Mouse (Mus musculus) urinary bladder, postnatal 4 days (tissue): ENCODE measurements at regions not wholly inside any gene's neighbourhood (a gene's known extent, or its start where the extent isn't known, plus 50 kb on each side); places are given as distances from the start of the nearest gene placed in this dataset.
"Not testable (repeated sequence)": the region's sequence is repeated elsewhere in the genome, so short reads cannot be mapped to it uniquely, and the experiment has no call there.

Experiments
- DNase-seq, 2 experiments: peaks; one replicate each; pipeline ENCODE4 v3.0.0; 2021 to 2022; ENCODE audit warnings: low spot score in 2 of 2

DNA sequence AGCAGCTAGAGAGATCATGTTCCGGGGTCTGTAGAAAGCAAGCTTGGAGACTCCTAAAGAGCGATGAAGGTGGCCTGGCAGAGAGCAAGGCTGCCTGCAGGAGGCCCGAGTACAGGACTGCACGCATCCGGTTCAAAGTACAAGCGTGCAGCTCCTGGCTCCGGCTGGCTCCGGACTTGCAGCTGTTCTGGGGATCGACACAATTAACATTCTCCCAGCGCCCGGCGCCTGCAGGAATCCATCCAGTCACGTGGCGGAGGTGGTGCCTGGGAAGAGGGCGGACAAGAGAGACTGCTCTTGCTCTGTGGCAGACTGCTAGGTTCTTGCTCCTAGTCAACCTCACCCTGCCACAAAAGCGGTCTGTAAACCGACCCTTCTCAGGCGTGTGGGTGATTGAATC lies 86.9 kb downstream of the Bdh1 start:
- peak; percentile 80 to 83 for DNase-seq

DNA sequence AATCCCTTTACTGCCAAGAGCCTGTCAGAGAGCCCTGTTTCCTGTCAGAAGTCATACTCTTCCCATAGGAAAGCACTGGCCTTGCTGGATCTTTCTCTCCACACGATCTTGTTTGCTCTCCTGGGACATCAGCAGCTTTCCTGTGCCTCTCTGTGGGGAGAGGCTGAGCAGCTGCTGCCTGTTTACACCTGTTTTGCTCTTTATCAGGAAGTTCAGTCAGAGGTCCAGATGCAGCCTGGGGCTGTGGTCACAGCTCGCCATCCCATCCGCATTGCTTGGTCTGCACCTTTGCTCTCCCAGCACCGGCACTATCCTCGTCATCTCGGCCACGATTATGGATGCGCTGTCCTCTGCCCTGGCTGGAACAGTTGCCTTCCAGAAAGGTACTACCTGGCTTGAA lies 88.0 kb downstream of the Bdh1 start:
- no peak for DNase-seq

DNA sequence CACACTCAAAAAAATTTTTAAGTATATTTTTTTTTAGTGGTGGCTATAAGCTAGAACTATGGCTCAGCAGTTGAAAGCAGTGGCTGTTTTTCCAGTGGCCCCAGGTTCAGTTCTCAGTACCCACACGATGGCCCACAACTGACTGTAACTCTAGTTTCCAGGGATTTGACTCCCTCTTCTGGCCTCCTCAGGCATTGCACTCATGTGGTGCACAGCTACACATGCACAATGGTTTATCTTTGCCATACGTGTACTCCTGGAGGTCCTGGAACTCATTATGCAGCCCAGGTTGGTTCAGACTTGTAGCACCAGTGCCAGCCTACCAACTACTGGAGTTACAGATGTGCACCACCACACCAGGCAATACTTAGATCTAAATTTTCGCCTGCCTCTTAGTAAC lies 96.7 kb downstream of the Bdh1 start:
- DNase-seq: no peak

DNA sequence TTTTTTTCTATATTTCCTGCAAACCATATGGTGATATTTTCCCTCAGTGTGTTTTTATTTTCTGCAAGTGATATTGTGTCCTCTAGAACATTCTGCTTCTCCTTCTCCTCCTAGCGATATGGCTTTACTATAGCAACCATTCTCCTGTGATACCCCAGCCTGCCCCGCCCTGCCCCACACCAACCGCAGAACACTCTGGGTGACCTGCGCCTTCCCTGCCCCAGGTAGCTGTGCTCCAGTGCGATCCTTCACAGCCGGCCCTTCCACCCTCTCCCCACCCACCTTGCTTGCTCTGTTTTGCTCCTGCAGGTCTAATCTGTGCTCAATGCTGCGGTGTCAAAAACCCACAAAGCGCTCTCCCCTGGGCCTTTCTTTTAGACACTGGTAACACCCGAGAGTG lies 98.0 kb downstream of the Bdh1 start:
- DNase-seq: no peak

DNA sequence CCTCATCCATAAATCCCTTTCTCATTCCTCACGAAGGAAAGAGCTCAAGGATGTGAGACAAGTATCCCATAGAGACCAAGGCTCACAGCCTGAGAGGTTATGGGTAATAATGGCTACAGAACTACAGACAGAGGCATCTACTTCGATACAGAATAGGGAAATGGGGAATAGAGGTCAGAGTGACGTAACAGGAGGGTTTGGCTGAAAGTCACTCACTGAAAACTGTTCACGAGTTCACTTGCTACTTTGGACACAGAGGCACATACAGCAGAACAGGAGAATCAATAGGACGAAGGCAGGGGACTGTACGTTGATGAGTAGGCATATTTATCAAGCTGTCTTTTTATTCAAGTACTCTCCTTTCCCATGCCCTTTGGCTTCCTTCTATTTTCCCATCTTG lies 99.7 kb downstream of the Bdh1 start:
- no peak for DNase-seq

DNA sequence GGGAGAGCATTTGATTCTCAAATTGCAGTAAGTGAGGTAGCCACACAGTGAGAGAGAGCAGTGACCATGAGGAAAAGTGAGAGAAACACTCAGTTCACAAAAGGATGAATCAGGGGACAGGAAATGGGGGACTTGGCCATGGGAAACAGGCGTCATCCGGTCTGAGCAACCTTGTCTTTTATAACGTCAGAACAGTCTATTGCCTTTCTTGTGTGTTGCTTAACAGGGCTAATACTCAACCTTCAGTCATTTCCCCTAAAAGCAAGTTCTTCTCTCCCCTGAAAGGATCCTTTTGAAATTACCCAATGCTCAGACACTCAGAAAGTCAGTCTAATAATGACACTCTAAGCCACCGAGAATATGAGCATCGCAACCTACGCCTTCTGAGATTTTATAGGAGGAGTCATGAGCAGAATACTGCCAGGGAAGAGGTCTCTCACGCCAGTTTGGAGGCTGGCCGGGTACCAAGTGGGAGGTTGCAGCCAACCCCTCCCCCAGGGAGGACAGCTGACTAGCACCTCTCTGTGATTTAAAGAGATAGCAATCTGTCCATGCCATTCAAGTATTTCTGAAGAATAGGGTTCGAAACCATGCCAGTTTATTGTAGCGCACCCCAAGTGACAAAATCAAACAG lies 104.7 kb downstream of the Bdh1 start:
- DNase-seq: peak in 1 of 2 experiments; percentile 70

DNA sequence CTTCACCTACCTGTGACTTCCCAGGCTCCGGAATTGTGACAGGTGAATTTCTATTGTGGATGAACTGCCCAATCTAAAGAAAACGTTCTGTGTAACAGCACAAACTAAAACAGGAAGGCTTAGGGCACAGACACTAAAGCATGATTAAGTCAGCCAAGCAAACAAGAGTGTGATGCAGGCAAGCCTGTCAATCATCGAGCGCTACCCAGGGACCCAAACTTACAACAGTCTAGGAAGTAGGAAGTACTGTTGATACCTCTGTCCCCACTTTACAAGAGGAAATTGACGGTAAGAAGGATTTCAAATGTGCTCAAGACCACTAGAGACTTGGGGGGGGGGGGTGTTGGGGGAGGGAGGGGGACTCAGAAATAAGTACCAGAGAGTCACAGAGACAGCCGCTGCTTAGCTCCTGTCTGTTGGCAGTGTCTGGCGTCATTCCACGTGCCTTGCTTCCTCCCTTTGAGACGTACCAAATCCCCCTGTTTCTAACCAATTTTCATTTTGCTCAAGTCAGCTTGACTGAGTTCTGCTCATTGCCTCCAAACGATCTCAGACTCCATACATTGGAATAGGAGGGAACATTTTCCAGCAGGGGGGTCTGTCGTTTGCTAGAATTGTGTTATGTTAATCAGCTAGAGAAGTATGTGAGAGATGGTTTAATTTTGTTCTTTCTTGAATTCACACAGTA lies 106.7 kb downstream of the Bdh1 start:
- DNase-seq: no peak

- DNase-seq: no peak
These were observed 107.3 kb downstream of the Bdh1 start for GRCm38 (mm10) chr16:31529284-31529958.

DNA sequence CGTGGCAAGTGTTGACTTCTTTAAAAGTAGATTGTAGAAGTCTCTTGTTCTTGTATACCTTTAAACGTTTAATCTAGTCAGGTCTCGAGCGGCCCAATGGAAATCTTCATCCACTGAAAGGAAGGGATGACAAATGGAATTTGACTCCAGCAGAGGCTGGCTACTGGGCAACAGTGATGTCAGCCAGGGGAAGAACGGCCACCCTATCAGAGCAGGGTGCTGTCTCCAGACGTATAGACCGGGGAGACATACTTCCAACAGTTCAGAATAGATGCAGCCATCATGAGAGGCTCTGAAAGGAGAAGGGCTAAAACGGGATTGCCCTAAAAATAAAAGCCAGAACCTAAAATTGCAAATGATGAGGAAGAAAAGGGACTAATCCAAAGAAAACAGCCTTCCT lies 108.0 kb downstream of the Bdh1 start:
- no peak for DNase-seq

- DNase-seq: no peak
These were observed 111.2 kb downstream of the Bdh1 start for GRCm38 (mm10) chr16:31533196-31533777.

DNA sequence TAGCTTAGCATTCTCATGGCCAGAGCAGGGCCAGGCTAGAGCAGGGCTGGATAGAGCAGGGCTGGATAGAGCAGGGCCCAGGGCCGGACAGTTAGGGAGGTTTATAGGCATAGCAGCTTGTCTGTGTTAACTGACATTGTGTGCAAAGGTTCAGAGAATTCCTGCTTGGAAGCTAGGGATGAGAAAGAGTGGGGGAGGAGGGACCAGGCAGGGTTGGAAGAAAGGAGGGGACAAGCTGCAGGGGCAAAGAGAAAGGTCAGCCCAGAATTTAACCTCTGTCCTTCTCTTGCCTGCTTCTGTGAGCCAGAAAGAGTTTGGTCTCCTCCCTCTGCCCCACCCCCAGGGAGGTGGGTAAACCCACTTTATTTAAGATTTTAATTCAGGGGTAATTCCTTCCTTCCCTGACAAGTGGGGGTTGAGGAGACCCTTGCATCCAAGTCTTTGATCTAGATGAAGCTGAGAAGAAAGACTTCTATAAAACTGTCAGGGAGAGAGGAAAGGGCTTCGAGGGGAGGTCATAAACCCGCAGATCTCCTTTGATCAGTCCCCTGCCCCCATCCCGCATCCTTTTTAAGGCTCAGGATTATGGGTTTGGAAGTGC lies 112.9 kb downstream of the Bdh1 start:
- DNase-seq: no peak

DNA sequence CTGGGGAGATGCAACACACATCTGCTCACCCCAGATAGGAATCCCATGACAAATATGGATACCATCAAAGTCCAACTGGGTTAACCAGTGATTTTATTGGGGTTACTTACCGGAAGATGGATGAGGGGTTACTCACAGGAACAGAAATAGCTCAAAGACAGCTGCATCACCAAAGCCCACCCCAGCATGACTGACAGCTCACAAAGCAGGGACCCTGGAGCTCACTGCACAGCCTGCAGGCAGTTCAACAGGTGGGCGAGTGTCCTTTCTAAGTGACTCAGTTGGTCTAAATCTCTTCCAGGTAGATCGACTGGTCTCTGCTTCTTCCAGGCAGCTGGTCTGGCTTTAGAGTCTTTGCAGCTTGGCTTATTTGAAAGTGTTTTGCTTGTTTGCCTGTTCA lies 114.2 kb downstream of the Bdh1 start:
- no peak for DNase-seq

DNA sequence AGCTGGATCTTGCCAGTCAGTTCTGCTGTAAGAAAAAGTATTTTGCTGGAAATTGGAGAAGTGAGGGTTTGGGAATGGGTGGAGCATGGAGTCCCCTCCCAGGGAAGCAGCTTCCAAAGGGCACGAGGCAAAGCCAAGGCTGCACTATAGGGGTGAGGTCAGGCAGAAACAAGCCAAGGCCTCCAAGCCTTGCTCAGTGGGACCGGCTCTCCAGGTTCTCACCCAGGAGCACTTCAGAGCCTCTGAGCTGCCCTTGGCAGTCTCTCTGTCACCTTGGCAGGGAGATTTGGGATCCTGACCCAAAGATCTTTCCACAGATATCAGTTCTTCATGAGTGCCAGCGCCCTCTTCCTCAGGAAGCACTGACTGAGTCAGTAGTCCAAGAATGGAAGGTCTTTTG lies 116.5 kb downstream of the Bdh1 start:
- DNase-seq: no peak

DNA sequence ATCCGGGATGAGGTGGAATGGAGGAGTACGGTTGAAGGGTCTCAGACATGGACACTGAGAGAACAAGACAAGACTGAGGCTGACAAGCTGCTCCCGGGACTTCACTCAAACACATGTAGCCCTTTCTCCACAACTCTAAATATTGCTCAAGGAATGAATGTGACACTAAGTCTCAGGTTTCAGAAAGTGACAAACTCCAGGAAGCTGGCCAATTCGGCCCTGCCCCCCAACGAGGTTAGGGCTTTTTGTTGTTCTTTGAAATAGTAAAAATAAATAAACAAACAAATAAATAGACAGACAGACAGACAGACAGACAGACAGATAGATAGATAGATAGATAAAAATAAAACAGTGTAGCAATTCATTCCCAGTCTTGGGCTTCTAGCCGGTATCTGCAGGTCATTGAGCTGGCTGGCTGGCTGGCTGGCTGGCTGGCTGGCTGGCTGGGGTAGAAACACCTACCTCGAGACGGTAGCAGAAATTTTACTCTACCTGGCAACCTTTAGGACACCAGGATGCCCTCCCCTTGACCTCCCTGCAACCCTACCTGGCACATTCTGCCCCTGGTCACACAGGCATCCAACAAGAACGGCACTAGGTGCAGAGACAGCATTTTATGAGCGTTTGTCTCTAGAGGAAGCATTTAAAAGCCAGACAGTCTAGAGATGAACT lies 119.6 kb upstream of the Dlg1 start:
- no peak for DNase-seq

DNA sequence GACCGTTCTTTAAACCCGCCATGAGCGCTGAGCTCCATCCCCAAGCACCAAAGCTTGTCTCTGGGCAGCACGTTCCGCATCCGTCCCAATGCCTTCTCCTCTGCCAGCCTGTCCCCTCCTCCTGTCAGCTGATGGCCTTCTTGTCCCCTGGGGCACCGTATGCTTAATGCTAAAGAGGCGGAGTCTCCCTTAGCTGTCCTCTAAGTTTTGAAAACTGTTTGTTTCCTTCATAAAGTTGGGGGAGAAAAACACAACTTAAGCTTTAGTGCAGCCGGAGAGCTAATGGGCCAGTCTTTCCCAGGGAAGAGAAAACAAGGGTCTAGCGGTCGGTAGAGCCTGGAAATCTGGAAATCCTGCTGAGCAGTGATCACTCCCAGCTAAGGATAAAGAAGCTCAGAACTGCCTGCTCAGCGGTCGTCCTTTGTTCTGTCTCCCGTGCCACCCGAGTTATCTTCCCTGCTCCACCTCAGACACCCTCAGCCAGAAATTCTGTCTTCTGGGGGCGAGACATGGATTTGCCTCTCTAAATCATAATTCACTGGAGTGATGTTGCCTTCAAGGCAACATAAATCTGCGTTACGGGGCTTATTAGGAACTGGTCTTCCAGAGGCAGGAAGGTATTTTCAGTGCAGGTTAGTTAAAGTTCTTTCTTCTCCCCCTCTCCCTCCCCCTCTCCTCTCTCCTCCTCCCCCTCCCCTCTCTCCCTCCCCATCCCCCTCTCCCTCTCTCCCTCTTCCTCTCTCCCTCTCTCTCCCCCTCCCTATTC lies 117.0 kb upstream of the Dlg1 start:
- DNase-seq: no peak

- DNase-seq: no peak
These were observed 116.4 kb upstream of the Dlg1 start for GRCm38 (mm10) chr16:31546828-31547224.

DNA sequence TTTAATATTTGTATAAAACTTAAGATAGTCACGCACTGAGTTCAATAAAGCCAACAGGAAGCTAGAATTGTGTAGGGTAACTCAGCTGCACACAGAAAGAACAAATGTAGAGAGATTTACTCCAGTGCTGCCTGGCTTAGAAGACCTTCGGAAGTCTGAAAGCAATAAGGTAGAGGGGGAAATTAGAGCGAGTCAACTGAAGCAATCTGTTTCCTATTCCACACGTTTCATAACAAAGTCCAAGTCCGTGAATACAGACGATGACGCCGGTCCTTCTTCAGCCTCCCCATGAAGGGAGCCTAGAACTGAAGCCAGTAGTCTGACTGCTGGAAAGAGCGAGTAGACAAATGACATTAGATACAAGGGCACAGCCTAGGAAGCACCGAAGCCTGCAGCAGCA lies 115.9 kb upstream of the Dlg1 start:
- DNase-seq: no peak

DNA sequence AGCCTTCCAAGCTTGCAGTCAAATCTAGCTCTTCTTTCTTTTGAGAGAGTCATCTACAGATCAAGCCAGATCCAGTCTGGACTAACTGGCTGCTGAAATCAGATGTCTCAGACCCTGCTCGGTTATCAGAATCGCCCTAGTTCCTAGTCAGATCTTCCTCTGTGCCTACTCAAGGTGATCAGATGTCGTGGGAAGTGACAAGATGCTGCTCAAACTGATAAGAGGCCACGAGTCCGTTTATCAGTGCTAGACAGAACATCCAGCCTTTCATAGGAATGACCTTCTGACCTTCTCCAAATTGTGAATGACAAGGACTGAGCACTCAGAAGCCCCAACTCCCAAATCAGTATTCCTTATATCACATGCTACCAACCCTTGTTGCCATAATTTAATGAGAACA lies 113.3 kb upstream of the Dlg1 start:
- no peak for DNase-seq

DNA sequence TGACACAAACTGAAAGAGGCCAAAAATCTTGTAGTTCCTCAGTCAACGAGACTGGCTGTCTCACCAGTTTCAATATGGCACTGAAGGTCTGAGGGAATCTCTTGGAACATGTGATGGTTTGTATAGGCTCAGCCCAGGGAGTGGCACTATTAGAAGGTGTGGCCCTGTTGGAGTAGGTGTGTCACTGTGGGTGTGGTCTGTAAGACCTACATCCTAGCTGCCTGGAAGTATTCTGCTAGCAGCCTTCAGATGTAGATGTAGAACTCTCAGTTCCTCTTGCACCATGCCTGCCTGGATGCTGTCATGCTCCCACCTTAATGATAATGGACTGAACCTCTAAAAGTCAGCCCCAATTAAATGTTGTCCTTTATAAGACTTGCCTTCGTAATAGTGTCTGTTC lies 112.7 kb upstream of the Dlg1 start:
- not testable (repeated sequence) for DNase-seq

DNA sequence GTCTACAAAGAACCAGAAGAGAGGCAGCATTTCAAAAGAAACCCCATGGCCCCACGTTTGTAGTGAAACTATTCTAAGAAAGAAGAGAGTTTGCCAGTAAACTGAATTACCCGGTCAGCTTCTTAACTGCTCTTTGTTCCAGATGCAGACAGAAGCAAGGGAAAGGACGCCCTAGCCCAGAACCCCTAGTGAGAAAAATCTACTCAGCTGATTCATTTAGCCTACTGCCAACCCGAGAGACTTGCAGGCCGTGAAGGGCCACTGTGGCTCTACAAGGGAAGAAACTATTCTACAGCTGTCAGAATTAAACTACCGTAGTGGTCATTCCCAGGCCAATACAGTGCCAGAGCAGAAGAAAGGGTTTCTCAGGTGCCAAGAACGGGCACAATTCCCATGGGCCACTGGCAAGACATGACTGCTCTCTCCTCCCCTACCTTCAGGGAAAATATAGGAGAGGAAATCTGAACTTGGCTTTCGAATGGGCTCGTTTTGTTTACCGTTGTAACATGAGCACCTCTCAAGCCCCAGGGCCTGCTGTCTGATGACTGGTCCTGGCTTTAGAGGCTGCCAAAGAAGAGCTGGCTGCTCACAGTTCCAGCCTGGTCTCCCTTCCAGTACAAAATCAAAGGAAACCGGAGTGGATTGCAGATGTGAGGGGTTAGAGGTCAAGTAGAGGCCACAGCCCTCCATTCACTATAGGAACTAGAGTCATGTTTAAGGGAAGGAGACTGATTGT lies 111.7 kb upstream of the Dlg1 start:
- no peak for DNase-seq
